Mouse (Mus musculus) liver, embryonic 14.5 days (tissue): ENCODE data around the gene Acvr1b.

ENCODE experiments used
- CTCF ChIP-seq: IDR thresholded peaks from 2 replicates; pipeline ENCODE4 v1.5.1; 2016; ENCODE audit warnings: antibody characterized with exemption, low read depth, control low read depth
- EP300 ChIP-seq: IDR thresholded peaks from 2 replicates; pipeline ENCODE4 v1.6.1; 2016; ENCODE audit warnings: antibody characterized with exemption, low read depth

DNA sequence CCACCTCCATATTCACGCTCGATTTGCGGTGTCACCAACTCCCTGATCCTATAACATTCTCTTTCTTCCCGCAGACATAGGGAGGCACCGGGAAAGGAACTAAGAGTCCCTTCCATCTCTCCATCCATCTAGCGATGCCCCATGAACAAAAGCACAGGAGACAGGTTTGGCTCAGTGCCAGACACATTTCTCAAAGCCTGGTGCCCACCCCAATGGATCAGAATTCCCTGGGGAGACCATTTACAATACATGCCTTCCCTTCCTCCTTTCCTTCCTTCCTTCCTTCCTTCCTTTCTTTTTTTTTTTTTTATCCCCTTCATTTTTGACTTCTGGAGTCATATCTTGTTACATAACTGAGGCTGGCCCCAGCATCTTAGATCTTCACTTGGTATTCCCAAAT, 41.8 kb upstream of the Acvr1b start:
- TF ChIP-seq CTCF (no peak), EP300 (no peak)
